ENCODE assay signal across 18 mouse cellular contexts in the genomic region with DNA sequence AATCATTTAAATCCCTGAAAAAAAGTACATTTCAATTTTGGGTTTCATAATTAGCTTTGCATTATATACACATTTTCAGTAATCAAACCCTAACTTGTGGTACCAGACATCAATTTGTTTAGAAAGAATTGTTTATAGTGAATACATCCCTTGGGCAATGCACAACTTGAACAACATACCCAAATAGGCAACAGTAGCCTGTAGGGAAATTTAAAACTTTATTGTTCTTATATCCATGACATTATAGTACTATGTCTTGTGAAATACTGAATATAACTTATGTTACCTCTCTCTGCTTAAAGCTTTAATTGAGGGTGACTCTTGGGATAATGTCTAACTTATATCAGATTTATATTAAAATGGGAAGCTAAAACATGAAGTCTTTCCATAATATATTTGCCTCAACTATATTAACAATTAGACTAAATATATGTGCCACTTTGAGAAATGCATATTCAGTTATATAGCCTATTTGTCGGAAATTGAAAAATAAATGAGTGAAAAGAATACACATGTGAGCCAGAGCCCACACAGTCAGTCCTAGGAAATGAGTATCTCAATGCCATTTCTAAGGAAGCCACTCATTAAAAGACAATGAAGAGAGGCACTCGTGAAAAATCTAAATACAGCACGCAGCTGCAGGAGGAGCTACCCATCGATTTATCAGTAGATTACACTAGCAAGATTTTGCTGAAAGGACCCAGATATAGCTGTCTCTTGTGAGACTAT.
DNase-seq lines count a peak whose midpoint lies in the region; ATAC-seq lines count a peak whose summit lies in the region.
"Had no signal": no experiment of that assay in that cellular context is flagged by ENCODE, and none has a peak within 500 bp of the region (broad histone marks: within the 10 kb centered on the region; RNA-seq: fewer than 3 reads in every experiment).

No protein-coding gene starts in this region.

- H3K27me3 ChIP-seq in hindbrain, embryonic 16.5 days (replicated peaks; ENCODE audit: control insufficient read depth, insufficient read depth, low read length) = no peaks in the 10 kb centered on the region
- H3K27me3 ChIP-seq in hindbrain, embryonic 11.5 days (ENCODE audit: control insufficient read depth, insufficient read depth, low read length) = no peaks in the 10 kb centered on the region
- no peaks in the 10 kb centered on the region for H3K27me3 ChIP-seq in neural tube, embryonic 14.5 days (ENCODE audit: control insufficient read depth, insufficient read depth, low read length)
- H3K27me3 ChIP-seq in neural tube, embryonic 15.5 days (replicated peaks) = no peaks in the 10 kb centered on the region
- H3K27me3 ChIP-seq: embryonic facial prominence, embryonic 12.5 days; forebrain, embryonic 13.5 days; forebrain, embryonic 15.5 days had no signal

- H3K9me3 ChIP-seq in hindbrain, embryonic 16.5 days (ENCODE audit: control insufficient read depth, low read length) = no peaks in the 10 kb centered on the region
- H3K9me3 ChIP-seq in hindbrain, embryonic 11.5 days (ENCODE audit: control insufficient read depth, low read length) = no peaks in the 10 kb centered on the region
- H3K9me3 ChIP-seq in neural tube, embryonic 14.5 days (ENCODE audit: control insufficient read depth, low read length) = no peaks in the 10 kb centered on the region
- H3K9me3 ChIP-seq in neural tube, embryonic 15.5 days (replicated peaks) = no peaks in the 10 kb centered on the region
- H3K9me3 ChIP-seq: embryonic facial prominence, embryonic 10.5 days; embryonic facial prominence, embryonic 12.5 days; forebrain, embryonic 13.5 days; forebrain, embryonic 15.5 days had no signal

- no peak overlapping the region for H3K27ac ChIP-seq in hindbrain, embryonic 16.5 days (ENCODE audit: low read depth, low read length)
- H3K27ac ChIP-seq in hindbrain, embryonic 11.5 days (ENCODE audit: low read depth, low read length) = no peak overlapping the region
- no peak overlapping the region for H3K27ac ChIP-seq in neural tube, embryonic 14.5 days (ENCODE audit: low read depth, low read length)
- no peak overlapping the region for H3K27ac ChIP-seq in neural tube, embryonic 15.5 days (replicated peaks)
- H3K27ac ChIP-seq: embryonic facial prominence, embryonic 10.5 days; embryonic facial prominence, embryonic 12.5 days; forebrain, embryonic 13.5 days; forebrain, embryonic 15.5 days had no signal

- H3K9ac ChIP-seq in hindbrain, embryonic 16.5 days (ENCODE audit: low read depth, low read length) = no peak overlapping the region
- no peak overlapping the region for H3K9ac ChIP-seq in hindbrain, embryonic 11.5 days (ENCODE audit: low read depth, low read length)
- H3K9ac ChIP-seq in neural tube, embryonic 14.5 days (replicated peaks; ENCODE audit: low read depth, low read length) = no peak overlapping the region
- no peak overlapping the region for H3K9ac ChIP-seq in neural tube, embryonic 15.5 days (replicated peaks)
- H3K9ac ChIP-seq: embryonic facial prominence, embryonic 12.5 days; forebrain, embryonic 13.5 days; forebrain, embryonic 15.5 days; forebrain, postnatal 0 days had no signal

- H3K4me1 ChIP-seq in hindbrain, embryonic 16.5 days (ENCODE audit: control insufficient read depth, insufficient read depth, low read depth, low read length) = no peaks in the 10 kb centered on the region
- no peaks in the 10 kb centered on the region for H3K4me1 ChIP-seq in hindbrain, embryonic 11.5 days (replicated peaks; ENCODE audit: control insufficient read depth, insufficient read depth, low read length)
- H3K4me1 ChIP-seq in neural tube, embryonic 14.5 days (ENCODE audit: control insufficient read depth, insufficient read depth, low read length) = no peaks in the 10 kb centered on the region
- no peaks in the 10 kb centered on the region for H3K4me1 ChIP-seq in neural tube, embryonic 15.5 days
- H3K4me1 ChIP-seq: embryonic facial prominence, embryonic 10.5 days; embryonic facial prominence, embryonic 12.5 days; forebrain, embryonic 13.5 days; forebrain, embryonic 15.5 days had no signal

- 72% methylated on average over 4 of the region's 4 CpGs for WGBS in hindbrain, embryonic 16.5 days
- WGBS in hindbrain, embryonic 11.5 days = 88% methylated on average over 4 of the region's 4 CpGs
- 70% methylated on average over 4 of the region's 4 CpGs for WGBS in neural tube, embryonic 14.5 days
- WGBS in neural tube, embryonic 15.5 days = 57% methylated on average over 4 of the region's 4 CpGs

- H3K4me2 ChIP-seq in hindbrain, embryonic 16.5 days (ENCODE audit: low read length) = no peak overlapping the region
- no peak overlapping the region for H3K4me2 ChIP-seq in hindbrain, embryonic 11.5 days (replicated peaks; ENCODE audit: low read depth, low read length)
- H3K4me2 ChIP-seq in neural tube, embryonic 14.5 days (ENCODE audit: low read depth, low read length) = no peak overlapping the region
- H3K4me2 ChIP-seq in neural tube, embryonic 15.5 days = no peak overlapping the region
- H3K4me2 ChIP-seq: embryonic facial prominence, embryonic 12.5 days; forebrain, embryonic 13.5 days; forebrain, embryonic 15.5 days had no signal

- no peak overlapping the region for H3K4me3 ChIP-seq in hindbrain, embryonic 16.5 days (ENCODE audit: low read length)
- no peak overlapping the region for H3K4me3 ChIP-seq in hindbrain, embryonic 11.5 days (ENCODE audit: low read depth, low read length)
- no peak overlapping the region for H3K4me3 ChIP-seq in neural tube, embryonic 14.5 days (ENCODE audit: low read depth, low read length)
- no peak overlapping the region for H3K4me3 ChIP-seq in neural tube, embryonic 15.5 days (replicated peaks)
- H3K4me3 ChIP-seq: embryonic facial prominence, embryonic 10.5 days; embryonic facial prominence, embryonic 12.5 days; forebrain, embryonic 13.5 days; forebrain, embryonic 15.5 days had no signal

- ATAC-seq in hindbrain, embryonic 16.5 days = peak; percentile 58; the same call in 1 of the 2 replicates
- no peak for ATAC-seq in hindbrain, embryonic 11.5 days (ENCODE audit: low FRiP score)
- peak; percentile 71 for ATAC-seq in neural tube, embryonic 14.5 days (ENCODE audit: low read depth)
- ATAC-seq in neural tube, embryonic 15.5 days (ENCODE audit: low FRiP score) = peak; percentile 82
- ATAC-seq: forebrain, embryonic 13.5 days; forebrain, embryonic 15.5 days; forebrain, postnatal 0 days had no signal

- DNase-seq in hindbrain, embryonic 11.5 days (ENCODE audit: low spot score) = no peak
- no peak for DNase-seq in cerebellum, adult 9-11 months
- DNase-seq: adrenal gland, adult 2 months; adrenal gland, postnatal 10 days; adrenal gland, postnatal 25 days; cerebellum, adult 11 months; cerebellum, adult 18-20 months; cerebellum, adult 8-10 months; cerebellum, postnatal 10 days; cerebellum, postnatal 25 days; forebrain, postnatal 0 days had no signal

- no peaks in the 10 kb centered on the region for H3K36me3 ChIP-seq in hindbrain, embryonic 16.5 days (ENCODE audit: control insufficient read depth, insufficient read depth, low read length)
- H3K36me3 ChIP-seq in hindbrain, embryonic 11.5 days (ENCODE audit: control insufficient read depth, insufficient read depth, low read length) = no peaks in the 10 kb centered on the region
- H3K36me3 ChIP-seq in neural tube, embryonic 14.5 days (ENCODE audit: control insufficient read depth, insufficient read depth, low read length) = no peaks in the 10 kb centered on the region
- H3K36me3 ChIP-seq in neural tube, embryonic 15.5 days = no peaks in the 10 kb centered on the region
- H3K36me3 ChIP-seq: embryonic facial prominence, embryonic 10.5 days; embryonic facial prominence, embryonic 12.5 days; forebrain, embryonic 15.5 days had no signal
